Mouse (Mus musculus): ENCODE data around the gene Esp24. TPM values are rescaled to one million over a fixed set of nuclear protein-coding genes. Genes with fewer than 3 reads are reported as not detected.

Esp24 gene
- polyA plus RNA-seq (2014; fragmentation: Illumina TruSeq; extraction: RNeasy Lipid Tissue Mini Kit (QIAGEN cat#74804); ENCODE audit: low read depth, low replicate concordance) = not detected

DNA sequence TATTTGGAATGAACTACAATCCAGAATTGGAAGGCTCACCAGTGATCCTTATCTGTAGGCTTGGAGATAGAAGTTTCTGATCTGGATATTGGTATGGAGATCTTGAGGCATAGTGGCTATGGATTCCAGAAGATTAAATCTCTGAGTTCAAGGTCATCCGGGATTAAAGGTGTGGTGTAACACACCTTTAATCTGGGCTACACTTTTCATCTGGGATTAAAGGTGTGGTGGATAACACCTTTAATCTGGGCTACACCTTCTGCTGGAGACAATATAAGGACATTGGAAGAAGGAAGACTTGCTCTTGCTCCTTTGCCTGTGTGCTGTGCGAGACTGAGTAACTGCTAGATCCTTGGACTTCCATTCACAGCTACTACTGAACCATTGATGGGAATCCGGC is at the start of gene Esp24:
TSS of gene Esp24 (plus strand) at position 301 of the 400 bp plus-strand sequence.

DNA sequence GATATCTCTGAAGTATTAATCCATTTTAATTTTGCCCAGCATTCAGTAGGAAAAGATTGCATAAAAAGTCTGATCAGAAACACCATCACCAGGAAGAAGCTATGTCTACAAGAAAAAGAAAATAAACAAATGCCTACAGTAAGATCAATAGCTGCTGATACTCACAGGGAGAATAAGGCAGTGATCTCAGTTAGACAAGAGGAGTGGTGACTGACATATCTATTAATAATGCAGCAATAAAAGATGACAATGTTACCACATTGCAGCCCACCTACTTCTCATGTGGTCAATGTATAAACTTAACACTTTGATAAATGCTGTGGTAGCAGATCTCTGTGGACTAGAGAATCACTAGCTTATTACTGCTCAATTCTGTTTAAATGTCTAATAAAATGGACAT is 6.7 kb downstream of the Esp24 start, which contains the start of gene Gm21903:
TSS of gene Gm21903 (minus strand) at position 101 of the 400 bp plus-strand sequence.

GRCm38 (mm10) chr17:39076937-39077336 is 40.4 kb downstream of the Esp24 start, which contains the start of gene Esp23:
Gene Esp23, minus strand, starts transcription at chr17:39077037.

Other genes with a start within 250 kb of the Esp24 start
- gene Gm21903, start 6.6 kb downstream of the Esp24 start, polyA plus RNA-seq (2014; fragmentation: Illumina TruSeq; extraction: RNeasy Lipid Tissue Mini Kit (QIAGEN cat#74804); ENCODE audit: low read depth, low replicate concordance) = not detected
- gene Esp23, start 40.3 kb downstream of the Esp24 start, polyA plus RNA-seq (2014; fragmentation: Illumina TruSeq; extraction: RNeasy Lipid Tissue Mini Kit (QIAGEN cat#74804); ENCODE audit: low read depth, low replicate concordance) = not detected
- gene Esp22, start 58.6 kb downstream of the Esp24 start, polyA plus RNA-seq (2014; fragmentation: Illumina TruSeq; extraction: RNeasy Lipid Tissue Mini Kit (QIAGEN cat#74804); ENCODE audit: low read depth, low replicate concordance) = not detected

Measured in heart, adult 10 weeks (tissue).